Mouse (Mus musculus) cerebellum, adult (tissue): ENCODE results near the gene Arhgef1.
A peak's percentile ranks its signal among the peaks of the same experiment; 100 is the strongest.
"Not testable (repeated sequence)": the region's sequence is repeated elsewhere in the genome, so short reads cannot be mapped to it uniquely, and the experiment has no call there.

Source experiments
- ATAC-seq: cut with Nextera tagmentation; 2 replicates; pipeline ENCODE4 v1.9.2; 2017; ENCODE audit warnings: mild to moderate bottlenecking, moderate library complexity, mixed read lengths; ENCODE audit not compliant: insufficient number of reproducible peaks, low FRiP score, low TSS enrichment

Gene Arhgef1

DNA sequence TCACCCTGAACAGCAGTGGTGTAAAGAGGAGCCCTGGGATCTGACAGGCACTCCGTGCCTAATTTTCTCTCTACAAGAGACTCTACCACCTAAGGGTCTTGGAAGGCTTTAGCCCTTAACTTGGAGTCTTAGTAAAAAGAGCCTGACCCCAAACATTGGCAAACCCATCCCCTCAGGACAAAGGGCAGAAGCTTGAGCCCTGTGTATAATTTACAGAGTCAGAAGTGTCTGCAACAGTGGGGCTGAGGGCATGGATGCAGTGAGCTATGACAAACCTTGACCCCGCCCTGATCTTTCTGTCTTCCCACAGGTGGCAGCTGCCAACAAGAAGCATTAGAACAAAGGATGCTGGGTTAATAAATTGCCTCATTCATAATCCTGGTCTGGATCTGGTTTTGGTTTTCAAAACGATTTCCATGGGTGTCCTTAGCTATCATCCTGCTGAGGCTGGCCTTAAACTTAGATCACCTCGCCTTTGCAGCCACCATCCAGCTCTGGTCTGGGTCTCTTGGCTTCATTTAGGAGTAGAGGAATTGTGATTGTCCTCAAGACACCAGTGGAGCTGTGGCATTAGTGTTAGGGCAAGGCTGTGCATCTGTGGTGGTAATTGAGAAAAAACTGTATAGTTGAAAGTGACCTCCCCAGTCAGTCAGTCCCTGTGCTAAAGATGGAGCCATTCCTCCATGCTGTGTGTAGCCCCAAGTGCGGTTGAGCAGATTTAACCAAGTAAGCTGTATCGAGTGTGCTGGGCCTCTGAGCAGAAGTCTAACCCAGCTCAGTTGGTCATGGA lies 13.1 kb upstream of the Arhgef1 start:
- ATAC-seq = no peak

GRCm38 (mm10) chr7:24890281-24891216 lies 12.2 kb upstream of the Arhgef1 start:
- ATAC-seq = peak; percentile 55; the same call in 1 of the 2 replicates

GRCm38 (mm10) chr7:24891241-24892124 lies 11.2 kb upstream of the Arhgef1 start:
- no peak for ATAC-seq

DNA sequence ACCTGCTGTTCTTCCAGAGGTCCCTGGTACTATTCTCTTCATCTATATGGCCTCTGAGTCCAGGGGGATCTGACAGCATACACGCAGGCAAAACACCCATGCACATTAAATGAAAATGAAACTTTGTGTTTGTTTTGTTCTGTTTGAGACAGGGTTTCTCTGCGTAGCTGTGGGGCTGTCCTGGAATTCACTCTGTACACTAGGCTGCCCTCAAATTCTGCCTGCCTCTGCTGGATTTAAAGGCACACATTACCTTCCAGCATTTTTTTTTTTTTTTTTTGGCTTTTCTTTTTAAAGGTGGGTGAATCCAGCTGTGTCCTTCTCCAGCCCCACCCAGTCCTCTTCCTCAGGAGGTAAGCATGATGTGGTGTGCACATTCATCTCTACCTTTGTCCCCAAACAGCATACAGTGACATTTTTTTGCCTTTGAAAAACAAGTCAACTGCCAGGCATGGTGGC lies 10.6 kb upstream of the Arhgef1 start:
- ATAC-seq = no peak

GRCm38 (mm10) chr7:24895749-24896148 lies 7.0 kb upstream of the Arhgef1 start:
- not testable (repeated sequence) for ATAC-seq

- ATAC-seq = no peak
Observed at GRCm38 (mm10) chr7:24896269-24896668, 6.4 kb upstream of the Arhgef1 start.

- no peak for ATAC-seq
Observed at GRCm38 (mm10) chr7:24897224-24897623, 5.5 kb upstream of the Arhgef1 start, which contains the start of gene Cd79a. Cd79a (plus strand) TSS chr7:24897381.

- ATAC-seq = no peak
Observed at GRCm38 (mm10) chr7:24897959-24898358, 4.8 kb upstream of the Arhgef1 start.

GRCm38 (mm10) chr7:24901114-24901513 lies 1.6 kb upstream of the Arhgef1 start:
- ATAC-seq = no peak

GRCm38 (mm10) chr7:24901842-24902241 lies 870 bp upstream of the Arhgef1 start:
- ATAC-seq = no peak

DNA sequence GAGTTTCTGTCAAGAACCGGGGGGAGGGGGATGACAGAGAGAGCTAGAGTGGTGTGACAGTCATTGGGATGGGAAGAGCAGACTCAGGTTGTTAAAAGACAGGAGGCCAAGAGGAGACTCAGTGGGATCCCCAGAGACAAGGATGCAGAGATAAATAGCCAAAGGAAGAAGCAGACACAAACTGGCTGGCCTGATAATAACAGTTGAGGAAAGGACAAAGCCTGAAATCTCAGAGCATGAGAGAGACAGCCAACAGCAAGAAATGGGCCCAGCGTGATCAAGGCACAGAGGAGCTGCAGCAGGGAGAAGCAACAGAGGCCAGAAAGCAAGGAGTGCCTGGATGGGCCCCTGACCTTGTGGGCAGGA lies 465 bp upstream of the Arhgef1 start:
- ATAC-seq = no peak

DNA sequence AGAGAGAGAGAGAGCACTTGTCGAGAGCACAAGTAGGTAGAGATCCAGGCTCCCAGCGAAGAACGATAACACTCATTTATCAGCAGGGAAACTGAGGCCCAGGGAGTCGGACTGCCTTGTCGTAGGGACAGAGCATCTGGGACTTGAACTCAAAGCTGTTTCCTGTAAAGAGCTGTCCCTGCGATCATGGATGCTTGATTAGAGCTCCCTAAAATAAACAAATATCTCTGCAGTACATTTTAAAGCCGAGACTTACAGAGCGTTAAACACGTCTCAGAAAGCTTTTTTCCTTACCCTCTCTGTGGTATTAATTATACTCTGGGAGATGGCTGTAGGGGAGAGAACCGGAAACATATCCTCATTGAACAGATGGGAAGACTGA lies 723 bp downstream of the Arhgef1 start:
- ATAC-seq = no peak

GRCm38 (mm10) chr7:24904070-24904483 lies 1.4 kb downstream of the Arhgef1 start:
- peak; percentile 95 for ATAC-seq

GRCm38 (mm10) chr7:24904936-24905335 lies 2.2 kb downstream of the Arhgef1 start:
- peak; percentile 17; the same call in 1 of the 2 replicates for ATAC-seq

GRCm38 (mm10) chr7:24906551-24906950 lies 3.8 kb downstream of the Arhgef1 start:
- ATAC-seq = no peak

GRCm38 (mm10) chr7:24907211-24907748 lies 4.6 kb downstream of the Arhgef1 start:
- no peak for ATAC-seq

GRCm38 (mm10) chr7:24912480-24912879 lies 9.8 kb downstream of the Arhgef1 start:
- no peak for ATAC-seq

DNA sequence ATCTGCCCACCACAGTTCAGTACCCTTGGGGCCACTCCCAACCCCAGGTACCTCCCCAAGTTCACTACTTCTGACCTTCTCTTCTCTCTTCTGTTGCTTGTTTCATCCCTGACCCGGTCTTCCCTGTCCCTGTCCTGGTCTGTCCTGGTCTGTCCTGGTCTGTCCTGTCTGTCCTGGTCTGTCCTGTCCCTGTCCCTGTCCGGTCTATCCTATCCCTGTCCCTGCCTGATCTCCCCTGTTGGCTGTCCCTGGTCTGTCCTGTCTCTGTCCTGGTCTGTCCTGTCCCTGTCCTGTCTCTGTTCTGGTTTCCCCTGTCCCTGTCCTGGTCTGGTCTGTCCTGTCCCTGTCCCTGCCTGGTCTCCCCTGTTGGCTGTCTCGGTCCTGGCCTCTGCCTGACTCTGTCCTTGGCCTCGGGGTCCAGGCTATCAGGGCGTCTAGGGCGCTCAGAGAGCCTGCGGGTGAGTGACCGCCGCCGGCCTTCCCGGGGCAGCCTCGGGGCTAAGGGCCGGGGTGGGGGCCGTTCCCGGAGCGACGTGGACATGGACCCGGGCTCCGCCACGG lies 16.1 kb downstream of the Arhgef1 start:
- ATAC-seq = no peak

GRCm38 (mm10) chr7:24919728-24920127 lies 17.0 kb downstream of the Arhgef1 start:
- peak; percentile 45; the same call in 1 of the 2 replicates for ATAC-seq
